Mouse (Mus musculus) C2C12 (cell line): ENCODE results near the gene E2f2.

Source experiments
- CTCF ChIP-seq: IDR thresholded peaks from one replicate; pipeline ENCODE4 v1.5.1; 2011; ENCODE audit not compliant: control insufficient read depth, insufficient read depth, insufficient read length
- USF1 ChIP-seq: IDR thresholded peaks from one replicate; pipeline ENCODE4 v1.6.1; 2011; ENCODE audit warnings: low read depth, mild to moderate bottlenecking, control low read depth, moderate library complexity

DNA sequence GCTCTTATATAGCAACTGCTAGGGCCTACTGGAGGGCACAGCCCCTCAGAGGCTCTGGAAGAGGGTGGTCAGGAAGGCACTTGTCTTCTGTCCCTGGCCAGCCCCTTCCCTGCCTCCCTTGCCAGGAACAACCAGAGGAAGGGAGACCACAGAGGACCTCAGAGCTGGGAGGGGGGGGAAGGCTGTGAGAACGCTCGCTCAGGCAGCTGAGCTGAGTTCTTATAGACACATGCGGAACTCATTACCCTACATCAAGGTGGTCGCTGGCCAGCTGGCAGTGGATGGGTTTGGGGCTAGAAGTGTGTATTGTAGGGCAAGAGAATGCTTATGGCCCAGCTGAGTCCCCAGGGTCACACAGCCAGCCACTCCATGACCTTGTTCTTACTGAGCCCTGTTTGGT is 21.6 kb upstream of the E2f2 start:
- TF ChIP-seq CTCF (no peak), USF1 (no peak)
